Mouse (Mus musculus) gastrocnemius, postnatal 36 days (tissue): ENCODE results near the gene Elmo1. TPM values are rescaled to one million over a fixed set of nuclear protein-coding genes. Genes with fewer than 3 reads are reported as not detected.

ENCODE experiments used
- DNase-seq, 2 experiments: peaks; one replicate each; pipeline ENCODE4 v3.0.0; 2022
- intact Hi-C: fragments of 180-260 bp; cut with DNase I; formaldehyde crosslinking; loops from one replicate; pipeline ENCODE4 v1.15.1; 2025
- total RNA-seq, 2 experiments: library from RNA; stranded (reverse); gene quantifications; 2 replicates each; pipeline ENCODE4 v1.2.3; 2021

The Elmo1 gene
- total RNA-seq, 2 experiments from 2014 or later = 4.3 to 5.2 TPM

DNA sequence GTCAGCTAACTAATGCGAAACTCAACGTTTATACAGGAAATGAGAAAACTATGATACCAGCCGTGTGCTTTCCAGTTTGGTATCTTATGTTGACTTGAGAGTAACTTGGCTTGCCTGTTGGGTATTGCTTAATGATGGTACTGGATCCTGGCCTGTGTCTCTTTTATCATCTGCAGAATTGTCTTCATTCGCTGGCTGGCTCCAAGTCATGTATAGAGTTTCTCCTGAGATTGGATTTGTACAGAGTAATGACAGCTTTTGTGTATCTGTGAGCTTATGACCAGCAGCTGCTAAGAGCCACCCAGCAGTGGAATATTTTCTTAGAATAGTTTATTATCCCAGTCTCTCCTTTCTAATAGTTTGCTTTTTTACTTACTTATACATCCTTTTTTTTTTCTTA, 112.2 kb downstream of the Elmo1 start:
- no peak for DNase-seq
- intact Hi-C loops = no loop called here

DNA sequence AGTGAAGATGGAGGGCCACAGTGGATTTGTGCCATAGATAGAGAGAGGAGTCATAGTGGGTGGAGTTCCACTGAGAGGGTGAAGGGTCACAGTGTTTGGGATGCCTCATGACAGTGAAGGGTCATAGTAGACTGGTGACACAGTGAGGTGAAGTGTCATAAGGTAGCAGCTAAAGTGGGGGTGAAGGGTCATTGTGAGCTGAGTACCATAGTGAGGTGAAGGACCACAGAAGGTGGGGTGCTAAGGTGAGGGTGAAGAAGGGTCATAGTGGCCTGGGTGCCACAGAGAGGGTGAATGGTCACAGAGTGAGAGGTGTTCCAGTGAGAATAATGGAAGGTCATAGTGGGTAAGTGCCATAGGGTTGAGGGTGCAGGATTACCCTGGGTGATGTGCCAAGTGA, 113.8 kb downstream of the Elmo1 start:
- no peak for DNase-seq
- intact Hi-C loops = no loop called here

DNA sequence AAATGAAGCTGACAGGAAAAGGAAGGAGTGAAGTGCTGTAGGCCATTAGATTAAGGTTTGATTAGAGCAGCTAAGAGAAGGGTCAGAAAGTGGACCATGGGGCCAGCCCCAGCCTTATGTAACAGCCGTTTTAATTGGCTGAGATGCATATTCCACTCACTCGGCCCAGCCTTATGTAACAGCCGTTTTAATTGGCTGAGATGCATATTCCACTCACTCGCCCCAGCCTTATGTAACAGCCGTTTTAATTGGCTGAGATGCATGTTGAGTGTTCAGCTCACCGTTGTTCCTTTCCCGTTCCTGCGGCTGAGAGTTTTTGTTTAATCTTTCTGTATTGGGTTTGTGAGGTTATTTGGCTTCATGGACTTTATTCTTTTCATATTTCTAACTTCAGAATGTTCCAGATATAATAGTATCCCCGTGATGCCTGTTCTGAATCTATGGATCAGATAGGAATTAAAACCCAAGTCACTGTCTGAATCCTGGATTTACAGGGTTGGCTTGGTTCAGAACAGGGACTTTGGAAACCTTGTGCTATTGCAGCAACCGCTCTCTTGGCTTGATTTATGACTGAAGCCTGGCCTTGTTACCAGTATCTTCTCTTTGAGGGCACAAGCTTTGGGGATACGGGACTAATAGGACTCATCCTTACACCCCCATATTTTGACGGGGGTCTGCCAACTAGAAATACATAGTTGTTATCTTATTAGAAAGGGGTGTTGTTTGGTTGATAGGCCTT, 114.8 kb downstream of the Elmo1 start:
- no peak for DNase-seq
- intact Hi-C loops = no loop called here

DNA sequence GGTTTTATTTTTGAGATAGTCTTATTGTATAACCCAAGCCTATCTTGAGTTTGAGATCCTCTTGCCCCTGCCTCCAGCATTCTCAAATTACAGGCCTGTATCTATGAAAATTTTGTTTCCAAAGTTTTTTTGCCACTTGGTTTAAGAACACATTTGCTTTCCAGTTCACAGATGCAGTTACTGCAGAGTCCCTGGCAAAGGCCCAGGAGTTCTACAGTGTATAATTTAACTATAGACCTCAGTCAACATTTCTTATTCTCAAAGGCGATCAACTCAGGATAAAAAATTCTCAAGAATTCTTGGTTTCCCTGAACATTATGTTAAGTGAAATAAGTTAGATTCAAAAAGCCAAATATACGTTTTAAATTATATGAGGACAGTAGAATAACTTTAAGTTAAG, 115.3 kb downstream of the Elmo1 start:
- no peak for DNase-seq
- intact Hi-C loops = no loop called here

DNA sequence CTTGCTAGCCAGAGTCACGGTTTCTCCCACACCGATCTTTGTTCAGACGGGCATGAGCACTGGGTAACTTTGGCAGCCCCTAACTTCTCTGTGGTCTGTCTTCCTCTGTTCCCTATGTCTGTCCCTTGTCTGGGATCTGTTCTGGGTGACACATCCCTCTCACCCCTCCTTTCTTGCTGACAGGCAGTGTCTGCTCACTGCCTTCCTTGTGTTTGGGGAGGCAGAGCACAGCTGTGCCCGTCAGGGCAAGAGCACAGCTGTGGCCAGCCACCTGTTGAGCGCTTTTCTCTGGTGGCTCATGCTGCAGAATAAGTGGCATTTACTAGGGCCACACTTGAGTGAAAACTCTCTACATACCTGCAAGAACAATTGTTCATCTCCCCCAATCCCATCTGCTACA, 116.7 kb downstream of the Elmo1 start:
- DNase-seq = no peak
- intact Hi-C loops = no loop called here

DNA sequence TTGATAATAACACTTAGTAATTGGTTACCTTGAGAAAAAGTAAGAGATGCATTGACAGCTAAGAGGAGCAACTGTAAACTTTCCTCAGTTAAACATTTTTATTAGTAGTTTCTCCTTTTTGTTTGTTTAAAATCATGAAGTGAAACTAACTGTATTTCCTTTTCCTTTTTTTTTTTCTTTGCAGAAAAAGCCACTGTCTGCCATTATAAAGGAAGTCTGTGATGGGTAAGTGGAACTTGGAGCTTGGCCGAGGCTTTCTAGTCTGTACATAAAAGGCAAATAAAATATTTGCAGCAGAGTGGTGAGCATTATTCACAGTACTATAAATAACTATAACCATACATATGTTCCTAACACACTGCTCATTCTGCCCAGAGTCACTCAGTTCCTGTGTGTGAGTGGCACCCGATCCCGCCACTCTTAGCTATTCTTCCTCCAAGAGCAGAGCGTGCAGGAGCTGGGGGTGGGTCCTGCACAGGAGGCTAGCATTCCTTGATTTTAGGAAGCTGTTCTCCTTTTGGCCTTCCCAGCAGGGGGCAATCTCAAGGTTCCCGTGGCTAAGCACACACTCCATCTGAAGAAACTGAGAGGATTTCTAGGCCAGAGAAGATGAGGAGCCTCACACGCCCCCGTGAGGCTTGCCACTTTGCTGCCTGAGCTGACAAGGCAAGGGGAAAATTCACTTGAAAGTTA, 117.7 kb downstream of the Elmo1 start:
- no peak for DNase-seq
- intact Hi-C loops = no loop called here

DNA sequence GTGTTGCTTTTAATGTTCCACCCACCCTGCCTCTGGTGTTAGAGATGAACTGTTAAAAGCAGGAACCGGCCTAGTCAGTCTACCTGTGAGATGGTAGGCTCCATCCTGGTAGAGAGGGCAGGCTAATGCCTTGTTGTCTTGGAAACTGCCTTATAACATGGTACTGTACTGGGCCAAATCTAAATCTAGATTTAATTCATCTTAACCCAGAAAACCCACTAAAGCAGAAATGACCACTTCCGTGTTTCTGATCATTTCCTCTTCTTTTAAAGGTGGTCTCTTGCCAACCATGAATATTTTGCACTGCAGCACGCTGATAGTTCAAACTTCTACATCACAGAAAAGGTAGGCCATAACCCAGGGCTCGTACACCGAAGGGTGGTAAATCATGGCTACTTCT, 118.5 kb downstream of the Elmo1 start:
- DNase-seq = no peak
- intact Hi-C loops = no loop called here

DNA sequence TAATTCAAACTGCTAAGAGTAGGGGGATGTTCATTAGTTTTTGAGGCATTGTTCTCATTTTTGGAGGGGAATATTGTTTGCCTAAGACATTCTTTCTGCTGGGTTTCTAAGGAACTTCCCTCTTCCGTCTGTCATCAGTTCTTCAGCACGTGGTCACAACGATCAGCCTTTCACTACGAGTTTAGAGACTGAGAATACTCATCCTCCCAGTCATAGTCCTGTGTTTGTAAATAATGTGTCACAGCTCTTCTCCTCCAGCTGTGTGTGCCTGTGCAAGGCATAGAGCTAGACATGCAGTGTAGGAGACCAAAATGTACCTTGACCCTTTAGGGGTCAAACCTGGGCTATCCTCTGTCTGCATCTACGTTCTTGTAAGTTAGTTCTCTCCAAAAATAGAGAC, 121.4 kb downstream of the Elmo1 start:
- intact Hi-C loops = no loop called here
- DNase-seq = no peak

DNA sequence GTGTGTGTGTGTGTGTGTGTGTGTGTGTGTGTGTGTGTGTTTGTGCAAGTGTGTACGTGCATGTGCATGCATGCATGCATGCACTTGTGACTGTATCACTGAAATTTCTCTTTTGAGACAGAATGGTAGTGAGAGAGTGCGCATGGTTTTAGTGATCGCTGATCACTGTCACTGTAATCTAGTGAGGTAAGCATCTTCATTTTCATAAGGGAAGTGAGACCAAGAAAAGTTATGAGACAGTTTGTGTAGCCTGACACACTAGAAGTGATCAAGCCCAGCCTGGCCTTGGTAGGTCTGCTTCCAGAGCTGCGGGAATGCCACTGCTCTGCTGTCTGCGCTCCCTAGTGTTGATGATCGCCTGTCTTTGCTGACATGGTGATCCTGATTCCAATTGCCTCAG, 122.3 kb downstream of the Elmo1 start:
- no peak for DNase-seq
- intact Hi-C loops = no loop called here

DNA sequence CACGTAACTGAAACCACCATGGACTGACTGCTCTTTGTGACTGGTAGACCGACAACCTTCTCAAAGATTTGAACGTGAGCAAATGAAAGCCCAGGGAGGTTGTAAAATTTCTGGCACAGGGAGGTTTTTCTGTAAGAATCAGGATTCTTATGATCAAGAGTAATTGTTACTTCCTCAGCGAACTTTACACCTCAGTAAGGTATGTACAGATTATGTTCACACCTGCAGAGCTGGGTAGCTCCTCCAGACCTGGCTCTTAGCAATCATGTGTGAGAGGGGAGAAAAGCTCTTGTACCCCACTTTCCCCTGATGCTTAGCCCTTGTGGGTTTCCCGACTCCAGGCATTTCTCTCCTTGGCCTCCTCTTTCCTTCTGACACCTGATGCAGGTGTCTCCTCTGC, 123.5 kb downstream of the Elmo1 start:
- no peak for DNase-seq
- intact Hi-C loops = no loop called here

DNA sequence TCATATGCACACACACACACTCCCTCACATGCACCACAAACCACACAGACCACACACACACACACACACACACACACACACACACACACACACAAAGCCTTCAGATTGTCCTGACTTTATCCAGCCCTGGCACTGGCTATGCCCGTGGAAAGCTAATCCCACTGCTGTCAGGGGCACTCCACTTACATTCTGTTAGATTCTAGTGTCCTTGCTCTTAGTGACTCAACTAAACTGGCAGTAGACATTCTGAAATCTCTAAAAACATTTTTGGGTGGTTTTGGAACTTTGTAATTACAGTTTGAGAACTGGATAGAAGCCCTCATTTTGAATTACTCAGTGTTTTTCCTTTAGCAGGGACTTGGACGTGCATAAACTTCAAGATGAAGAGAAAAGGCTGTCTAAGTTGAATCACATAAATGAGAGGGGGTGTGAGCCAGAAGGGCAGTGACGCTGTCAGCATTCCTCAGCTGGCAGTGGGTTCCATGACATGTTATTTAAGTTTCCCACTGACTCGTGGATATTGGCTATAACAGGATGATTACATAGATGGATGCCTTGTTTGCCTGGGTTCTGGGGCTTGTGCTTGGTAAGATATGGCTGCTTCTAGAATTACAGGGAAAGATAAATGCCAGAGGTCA, 127.2 kb downstream of the Elmo1 start:
- intact Hi-C loops = no loop called here
- DNase-seq = no peak

DNA sequence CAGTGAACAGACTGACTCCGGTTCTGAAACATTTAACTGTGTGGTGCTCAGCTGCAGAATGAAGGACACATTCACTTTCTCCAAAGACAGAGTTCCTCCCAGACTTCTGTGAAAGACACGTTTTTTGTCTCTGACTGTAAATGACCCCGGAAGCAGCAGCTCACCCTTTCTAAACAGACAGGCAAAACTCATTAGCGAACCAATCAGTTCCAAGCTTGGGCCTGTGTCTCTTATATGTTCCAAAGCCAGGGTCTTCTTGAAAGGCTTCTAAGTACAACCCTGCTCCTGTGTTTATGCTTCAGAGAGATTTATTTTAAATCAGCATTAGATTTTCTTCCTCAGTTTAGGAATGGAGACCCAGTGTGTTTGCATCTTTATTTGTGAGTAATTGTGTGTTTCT, 127.7 kb downstream of the Elmo1 start:
- intact Hi-C loops = no loop called here
- DNase-seq = no peak

DNA sequence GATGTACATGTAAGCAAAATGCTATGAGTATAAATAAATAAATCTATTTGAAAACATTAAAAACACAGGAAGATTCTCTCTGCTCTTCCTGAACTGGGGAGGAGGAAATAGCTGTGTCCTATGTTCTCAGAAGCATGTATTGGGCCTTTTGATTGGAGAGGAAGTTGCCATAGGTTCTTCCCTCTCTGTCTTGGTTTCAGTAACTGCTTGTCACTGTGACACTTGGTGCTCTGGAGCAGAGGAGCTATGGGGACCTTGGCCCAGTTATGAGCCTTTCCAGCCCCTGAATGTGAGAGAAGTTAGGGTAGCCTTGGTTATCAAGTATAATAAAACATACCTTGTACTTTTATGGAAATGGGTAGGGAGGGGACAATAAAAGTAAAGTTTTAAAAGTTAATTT, 130.0 kb downstream of the Elmo1 start:
- intact Hi-C loops = no loop called here

DNA sequence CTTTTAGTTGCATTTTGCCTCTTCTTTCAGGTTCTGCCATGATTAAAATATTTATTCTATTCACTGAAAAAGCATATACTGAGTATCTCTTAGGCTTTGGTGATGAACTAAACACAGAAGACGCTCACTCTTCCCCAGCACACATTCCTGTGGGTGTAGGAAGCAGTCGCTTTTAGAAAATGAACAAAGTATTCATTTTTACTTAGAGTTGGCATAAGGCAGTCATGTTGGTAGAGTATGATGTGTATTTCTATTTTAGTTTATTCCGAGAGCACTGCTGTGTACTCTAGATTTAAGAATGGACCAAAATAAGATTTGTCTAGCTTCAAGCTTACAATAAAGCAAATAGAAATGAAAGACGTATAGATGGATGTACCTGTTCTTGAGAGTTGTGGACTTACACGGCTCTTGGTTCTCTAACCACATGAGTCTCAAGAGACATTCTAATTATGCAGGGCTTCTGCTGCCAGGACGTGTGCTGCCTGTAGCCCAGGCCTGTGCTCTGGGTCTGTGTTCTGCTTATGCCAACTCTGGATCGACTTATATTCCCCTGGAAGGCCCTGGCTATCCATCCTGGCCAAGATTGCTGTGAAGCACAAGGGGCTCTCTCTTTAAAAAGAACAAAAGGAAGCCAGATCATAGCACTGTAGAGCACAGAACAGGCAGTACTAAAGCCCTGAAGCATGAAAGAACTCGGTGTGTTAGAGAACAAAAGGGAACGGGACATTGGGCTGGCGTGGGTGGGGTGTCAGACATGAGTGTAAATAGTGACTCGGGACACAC, 137.7 kb downstream of the Elmo1 start:
- intact Hi-C loops = no loop called here
- DNase-seq = no peak

More for the DNA sequence above, 130.0 kb downstream of the Elmo1 start:
- no peak for DNase-seq

DNA sequence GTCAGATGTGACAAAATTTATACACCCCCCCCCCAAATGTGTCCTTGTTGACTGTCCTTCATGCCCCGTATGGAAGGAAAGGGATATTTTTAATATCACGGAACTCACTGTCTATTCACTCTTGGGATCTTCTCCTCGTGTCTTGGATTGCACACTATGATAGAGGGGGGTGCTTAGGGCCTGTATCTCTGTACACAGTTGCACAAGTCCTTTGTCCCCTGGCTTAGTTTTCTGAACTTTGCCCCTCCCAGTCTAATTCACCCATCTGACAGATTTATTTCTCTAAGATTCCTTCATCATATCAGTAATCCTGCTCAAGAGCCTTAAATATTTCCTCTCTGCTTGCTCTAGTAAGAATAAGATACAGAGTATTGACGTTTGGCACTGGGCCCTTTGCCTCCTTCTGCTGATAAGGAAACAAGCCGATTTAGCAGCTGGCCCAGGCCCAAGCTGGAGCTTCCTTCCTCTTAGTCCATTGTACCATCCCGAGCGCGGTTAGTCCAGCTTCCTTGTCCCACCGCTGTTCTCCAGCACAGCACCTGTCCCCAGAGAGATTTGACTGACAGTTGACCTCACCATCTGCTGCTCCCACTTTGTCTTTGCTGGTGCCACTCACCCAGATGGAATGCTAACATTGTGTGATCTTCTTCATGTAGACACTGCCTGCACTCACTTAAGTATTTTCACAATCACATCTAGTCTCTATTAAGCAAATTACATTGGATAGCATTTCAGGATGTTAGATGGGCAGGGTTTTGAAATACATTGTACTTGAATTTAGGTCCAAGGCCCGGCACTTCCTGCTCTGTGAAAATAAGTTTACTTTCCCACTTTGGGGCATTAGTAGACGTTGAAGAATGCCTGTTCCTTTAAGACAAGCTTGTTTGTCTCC, 141.7 kb downstream of the Elmo1 start:
- intact Hi-C loops = no loop called here
- DNase-seq = peak; percentile 43 to 60

DNA sequence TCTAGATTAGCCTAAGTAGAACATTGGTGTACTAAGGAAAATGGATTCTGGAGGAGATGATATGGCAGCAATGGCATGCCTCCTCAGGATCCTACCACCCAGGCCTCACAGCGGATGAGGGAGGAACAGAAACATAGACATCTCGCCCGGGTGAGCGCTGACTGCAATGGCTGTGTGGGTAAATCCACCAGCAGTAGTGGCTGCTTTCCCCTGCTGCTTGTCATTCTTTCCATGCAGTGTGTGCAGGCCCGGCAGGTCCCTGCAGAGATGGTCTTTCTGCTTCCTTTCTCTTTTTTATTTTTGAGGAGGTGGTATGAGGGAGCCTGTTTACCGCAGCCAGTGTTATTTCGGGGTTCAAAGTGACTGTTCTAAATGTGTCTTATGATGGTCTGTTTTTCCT, 143.3 kb downstream of the Elmo1 start:
- intact Hi-C loops = no loop called here

DNA sequence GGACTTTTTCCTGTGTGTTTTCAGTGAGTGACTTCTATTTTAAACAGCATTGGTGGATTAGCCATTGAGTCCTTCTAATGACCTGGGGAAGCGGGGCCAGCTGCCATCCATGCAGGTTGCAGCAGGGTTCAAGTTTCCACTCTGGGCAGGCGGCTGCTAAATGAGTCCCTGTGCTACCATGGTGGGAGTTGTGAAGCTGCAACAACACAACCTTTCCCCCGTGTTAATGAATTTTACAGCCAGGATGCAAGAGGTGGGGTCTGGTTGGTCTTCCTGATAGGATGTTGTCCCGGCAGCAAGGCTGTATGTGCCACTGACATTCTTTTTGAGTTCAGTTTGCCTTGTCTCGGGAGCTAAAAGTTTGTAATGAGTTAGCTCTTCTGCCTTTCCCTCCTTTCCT, 147.2 kb downstream of the Elmo1 start:
- DNase-seq = no peak
- intact Hi-C loops = no loop called here

More for the DNA sequence above, 143.3 kb downstream of the Elmo1 start:
- DNase-seq = no peak

DNA sequence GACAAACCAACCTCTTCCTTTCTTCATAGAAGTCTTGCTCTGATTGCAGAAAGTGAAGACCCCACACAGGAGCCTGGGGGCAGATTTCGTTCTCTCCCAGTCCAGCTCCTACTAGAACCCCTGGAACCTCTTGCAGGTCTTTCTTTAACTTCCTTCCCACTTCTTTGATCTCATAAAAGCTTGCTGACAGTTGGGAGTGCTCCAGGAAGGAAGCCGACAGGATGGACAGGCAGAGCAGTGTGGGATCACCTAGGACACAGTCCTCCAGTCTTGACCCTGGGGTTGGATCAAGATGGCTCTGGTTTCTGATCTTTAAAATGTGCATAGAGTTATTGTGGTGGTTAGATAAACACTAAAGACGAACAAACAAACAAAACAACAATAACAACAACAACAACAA, 147.8 kb downstream of the Elmo1 start:
- intact Hi-C loops = no loop called here

DNA sequence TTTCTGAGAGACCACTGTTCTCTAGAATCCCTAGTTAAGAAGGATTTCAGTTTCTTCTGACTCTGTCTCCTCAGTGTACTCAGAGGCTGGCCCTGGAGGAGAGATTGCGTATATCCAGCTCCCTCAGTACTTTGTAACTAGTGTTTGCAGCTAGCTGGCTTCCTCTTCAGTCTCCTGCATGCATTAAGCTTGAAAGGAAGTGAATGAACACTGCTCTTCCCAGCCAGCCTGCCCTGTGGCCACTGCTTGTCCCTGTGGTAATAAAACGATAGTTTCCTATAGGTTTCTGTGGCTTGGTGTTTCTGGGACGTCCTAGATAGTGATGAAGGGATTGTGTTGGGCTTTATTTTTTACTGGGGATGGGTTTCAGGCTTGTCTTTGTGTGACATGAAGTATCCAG, 148.3 kb downstream of the Elmo1 start:
- intact Hi-C loops = no loop called here
- no peak for DNase-seq

More for the DNA sequence above, 147.8 kb downstream of the Elmo1 start:
- DNase-seq = no peak

DNA sequence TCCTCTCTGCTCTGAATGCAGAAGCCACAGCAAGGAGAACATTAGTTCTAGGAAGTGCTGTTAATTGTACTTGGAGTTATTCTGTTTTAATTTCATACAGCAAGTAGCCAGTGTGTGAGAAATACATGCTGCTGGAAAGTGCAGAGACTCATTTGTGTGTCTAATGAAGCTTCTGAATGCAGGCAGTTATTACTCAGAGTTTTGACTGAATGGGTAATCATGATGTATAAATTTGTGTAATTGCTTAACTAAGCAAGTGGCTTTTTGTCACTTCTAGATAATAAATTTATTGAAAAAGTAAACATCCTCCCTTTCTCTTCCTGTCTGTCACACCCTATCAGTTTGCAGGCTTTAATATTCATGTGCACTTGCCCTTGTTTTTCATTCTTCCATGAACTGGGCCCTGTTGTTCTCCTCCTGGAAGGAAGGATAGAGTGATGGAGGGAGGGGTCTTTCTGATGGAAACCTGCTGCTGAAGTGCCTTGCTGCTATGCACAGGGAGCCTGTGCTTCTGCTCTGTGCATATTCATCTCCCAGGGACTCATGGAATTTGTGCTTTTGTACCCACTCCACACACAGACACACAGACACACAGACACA, 159.8 kb downstream of the Elmo1 start:
- no peak for DNase-seq
- intact Hi-C loops = no loop called here
